Mouse (Mus musculus) embryonic stem cell, embryonic (primary cell): ENCODE measurements at regions not wholly inside any gene's neighbourhood (a gene's known extent, or its start where the extent isn't known, plus 50 kb on each side); places are given as distances from the start of the nearest gene placed in this dataset.

ENCODE experiments used
- CTCF ChIA-PET, 4 experiments: fragments of 300-600 bp in 2 of 4; fragments of 350-600 bp in 2 of 4; sonication (Branson Sonifier 250); formaldehyde crosslinking; loops; one replicate each; lab custom pipeline; 2022; ENCODE audit warnings: inconsistent platforms in 2 of 4; lab: Charles Lee
- POLR2A ChIA-PET, 4 experiments: fragments of 300-600 bp in 2 of 4; fragments of 350-600 bp in 2 of 4; sonication (Branson Sonifier 250); formaldehyde crosslinking; loops; one replicate each; lab custom pipeline; 2022; ENCODE audit warnings: antibody characterized with exemption in 4 of 4, inconsistent platforms in 1 of 4; lab: Charles Lee

DNA sequence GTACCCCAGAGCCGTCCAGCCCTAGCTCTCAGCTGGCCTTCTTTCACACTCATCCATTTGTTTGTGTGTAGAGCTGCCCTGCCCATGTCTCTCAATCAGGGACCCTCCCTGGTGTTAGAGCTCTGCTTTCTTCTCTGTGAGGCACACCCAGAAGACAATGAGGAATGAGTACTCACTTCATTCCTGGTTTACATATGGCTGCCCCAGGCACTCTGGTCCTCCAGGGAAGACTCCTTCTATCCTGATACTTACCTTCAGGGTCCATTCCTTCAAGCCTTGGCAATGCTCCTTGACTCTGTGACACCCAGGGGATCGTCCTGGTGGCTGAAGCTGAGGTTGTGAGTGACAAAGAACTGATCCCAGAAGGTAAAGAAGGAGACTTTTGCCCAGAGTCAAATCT lies 122.0 kb upstream of the 1700016C15Rik start:
- CTCF ChIA-PET: interaction anchor here in 2 of 4 experiments (0.6 to 0.7 kb wide), 2 partner anchors 69 to 584 kb away, joined by 4 read pairs; no protein-coding TSS in a partner anchor
- POLR2A ChIA-PET: interaction anchor here in 3 of 4 experiments (0.6 to 1.4 kb wide), 6 partner anchors 11 to 98 kb away, joined by 3 to 4 read pairs (median 3); no protein-coding TSS in a partner anchor

DNA sequence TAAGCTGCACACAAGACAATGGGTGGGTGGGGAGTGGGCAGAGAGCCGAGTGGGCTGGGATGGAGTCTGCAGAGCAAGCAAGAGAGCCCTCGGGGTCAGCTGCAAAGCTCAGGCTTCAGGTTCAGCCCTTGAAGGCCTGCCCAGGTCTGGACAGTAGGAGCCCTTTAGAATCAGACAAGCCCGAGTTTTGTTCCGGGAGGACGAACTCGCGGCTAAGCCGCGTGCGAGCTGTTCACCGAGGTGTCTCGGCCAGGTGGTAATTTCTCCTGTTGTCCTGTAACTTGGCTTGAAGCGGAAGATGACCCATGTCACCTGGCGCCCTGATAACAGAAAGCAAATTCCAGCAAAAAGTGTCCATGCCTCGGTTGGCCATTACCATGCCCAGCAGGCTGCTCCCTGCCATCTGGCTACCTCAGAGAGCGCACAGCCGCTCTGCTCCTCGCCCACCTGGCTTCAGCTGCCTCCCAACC lies 121.0 kb upstream of the 1700016C15Rik start:
- ChIA-PET CTCF (interaction anchor here in 2 of 4 experiments (0.7 to 1.2 kb wide), 2 partner anchors 12 to 794 kb away, joined by 3 to 5 read pairs; no protein-coding TSS in a partner anchor), POLR2A (interaction anchor here in 1 of 4 experiments (0.5 to 1.4 kb wide), 3 partner anchors 10 to 165 kb away, joined by 3 read pairs; no protein-coding TSS in a partner anchor)

DNA sequence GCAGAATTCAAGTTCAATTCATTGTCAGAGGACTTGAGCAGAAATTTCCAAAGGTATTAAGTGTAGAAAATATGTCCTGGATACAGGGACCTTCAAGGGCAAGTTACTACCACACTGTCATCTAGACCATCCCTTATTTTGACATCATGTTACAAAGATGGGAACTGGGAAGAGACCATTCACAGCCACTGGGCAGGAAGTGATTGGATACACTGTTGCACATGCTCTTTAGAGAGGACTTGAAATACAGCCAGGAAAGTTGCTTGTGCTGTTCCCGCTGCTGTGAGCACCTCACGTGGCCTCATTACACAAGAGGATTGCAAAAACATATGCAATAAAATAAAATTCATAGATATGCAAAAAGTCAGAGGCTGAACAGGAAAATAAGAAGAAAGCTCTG lies 120.4 kb upstream of the 1700016C15Rik start:
- CTCF ChIA-PET: interaction anchor here in 2 of 4 experiments (0.7 to 1.2 kb wide), 2 partner anchors 12 to 386 kb away, joined by 3 to 5 read pairs; no protein-coding TSS in a partner anchor
- POLR2A ChIA-PET: interaction anchor here in 1 of 4 experiments (0.5 to 1.4 kb wide), 2 partner anchors 21 to 164 kb away, joined by 3 read pairs; no protein-coding TSS in a partner anchor

DNA sequence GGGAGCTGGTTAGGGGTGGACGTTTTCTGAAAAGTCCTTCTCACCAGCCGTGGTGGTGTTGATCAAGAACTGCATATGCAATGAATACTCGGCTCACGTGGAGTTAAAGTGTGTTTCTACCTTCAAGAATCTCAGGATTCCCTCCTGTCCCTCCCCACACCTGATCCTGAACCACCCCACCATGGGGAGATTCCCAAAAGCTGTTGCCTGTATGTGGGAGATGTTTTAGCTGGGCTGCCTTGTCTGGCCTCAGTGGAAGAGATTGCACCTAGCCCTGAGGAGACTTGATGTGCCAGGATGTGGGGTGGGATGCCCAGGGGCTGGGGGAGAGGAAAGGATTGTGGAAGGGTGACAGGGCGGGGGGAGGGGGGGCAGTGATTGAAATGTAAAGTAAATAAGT lies 119.9 kb upstream of the 1700016C15Rik start:
- POLR2A ChIA-PET: no interaction called here
- CTCF ChIA-PET: interaction anchor here in 2 of 4 experiments (0.7 to 1.2 kb wide), 2 partner anchors 11 to 385 kb away, joined by 3 to 5 read pairs; no protein-coding TSS in a partner anchor

DNA sequence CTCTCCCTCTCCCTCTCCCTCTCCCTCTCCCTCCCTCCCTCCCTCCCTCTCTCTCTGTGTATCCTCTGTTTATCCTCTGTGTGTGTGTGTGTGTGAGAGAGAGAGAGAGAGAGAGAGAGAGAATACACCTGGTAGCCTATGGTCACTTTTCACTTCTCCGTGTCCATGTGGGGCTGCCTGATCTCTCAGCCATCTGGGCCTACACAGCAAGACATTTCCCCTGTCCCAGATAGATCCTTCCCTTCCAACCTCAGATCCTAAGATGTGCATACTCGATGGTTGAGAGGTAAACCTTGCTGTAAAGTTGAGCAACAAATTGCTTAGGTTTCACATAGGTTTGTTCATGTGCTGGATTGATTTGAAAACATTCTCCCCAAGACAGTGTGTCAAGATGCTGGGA lies 119.5 kb upstream of the 1700016C15Rik start:
- CTCF ChIA-PET: interaction anchor here in 1 of 4 experiments (0.6 kb wide), 1 partner anchor 1535 kb away, joined by 3 read pairs; no protein-coding TSS in a partner anchor

DNA sequence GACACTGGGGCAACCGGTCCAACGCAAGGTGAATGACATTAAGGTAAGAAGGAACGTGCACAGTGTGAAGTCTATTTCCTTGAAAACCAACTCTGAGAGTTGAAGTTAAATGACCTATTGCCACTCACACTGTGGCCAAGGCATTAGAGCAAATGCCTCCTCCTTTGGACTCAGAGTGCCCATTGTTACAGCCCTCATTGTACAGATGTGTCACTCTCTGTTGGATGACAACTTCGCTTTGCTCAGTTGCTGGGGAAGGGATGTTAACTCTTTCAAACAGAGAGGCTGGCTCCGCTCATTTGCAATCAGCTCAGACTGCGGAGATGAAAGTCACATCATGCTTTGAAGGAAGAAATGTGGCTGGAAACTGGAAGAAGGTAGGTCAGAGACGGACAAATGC lies 117.1 kb upstream of the 1700016C15Rik start:
- CTCF ChIA-PET: interaction anchor here in 1 of 4 experiments (0.6 kb wide), 1 partner anchor 28 kb away, joined by 4 read pairs; no protein-coding TSS in a partner anchor
- POLR2A ChIA-PET: no interaction called here

More for the DNA sequence above, 119.5 kb upstream of the 1700016C15Rik start:
- POLR2A ChIA-PET: no interaction called here

DNA sequence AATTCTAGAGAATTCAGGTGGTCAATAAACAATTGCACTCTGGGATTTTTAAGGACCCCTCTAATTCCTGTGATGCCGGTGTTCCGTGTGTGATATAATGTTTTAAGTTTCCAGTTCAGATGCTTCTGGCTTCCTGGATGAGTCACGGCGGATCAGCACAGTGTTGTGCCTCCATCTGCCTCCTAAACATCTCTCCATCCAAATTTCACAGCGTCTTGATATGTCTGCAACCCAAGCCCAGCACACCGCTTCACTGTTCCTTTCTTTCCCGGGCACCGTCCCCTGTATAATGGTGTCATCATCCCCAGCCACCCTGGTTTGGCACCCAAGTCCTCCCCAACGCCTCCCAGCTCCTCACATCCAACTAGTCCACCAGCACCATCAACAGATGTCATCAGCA lies 114.0 kb upstream of the 1700016C15Rik start:
- ChIA-PET POLR2A (interaction anchor here in 1 of 4 experiments (1.7 kb wide), 1 partner anchor 10 kb away, joined by 4 read pairs; no protein-coding TSS in a partner anchor), CTCF (no interaction called here)

DNA sequence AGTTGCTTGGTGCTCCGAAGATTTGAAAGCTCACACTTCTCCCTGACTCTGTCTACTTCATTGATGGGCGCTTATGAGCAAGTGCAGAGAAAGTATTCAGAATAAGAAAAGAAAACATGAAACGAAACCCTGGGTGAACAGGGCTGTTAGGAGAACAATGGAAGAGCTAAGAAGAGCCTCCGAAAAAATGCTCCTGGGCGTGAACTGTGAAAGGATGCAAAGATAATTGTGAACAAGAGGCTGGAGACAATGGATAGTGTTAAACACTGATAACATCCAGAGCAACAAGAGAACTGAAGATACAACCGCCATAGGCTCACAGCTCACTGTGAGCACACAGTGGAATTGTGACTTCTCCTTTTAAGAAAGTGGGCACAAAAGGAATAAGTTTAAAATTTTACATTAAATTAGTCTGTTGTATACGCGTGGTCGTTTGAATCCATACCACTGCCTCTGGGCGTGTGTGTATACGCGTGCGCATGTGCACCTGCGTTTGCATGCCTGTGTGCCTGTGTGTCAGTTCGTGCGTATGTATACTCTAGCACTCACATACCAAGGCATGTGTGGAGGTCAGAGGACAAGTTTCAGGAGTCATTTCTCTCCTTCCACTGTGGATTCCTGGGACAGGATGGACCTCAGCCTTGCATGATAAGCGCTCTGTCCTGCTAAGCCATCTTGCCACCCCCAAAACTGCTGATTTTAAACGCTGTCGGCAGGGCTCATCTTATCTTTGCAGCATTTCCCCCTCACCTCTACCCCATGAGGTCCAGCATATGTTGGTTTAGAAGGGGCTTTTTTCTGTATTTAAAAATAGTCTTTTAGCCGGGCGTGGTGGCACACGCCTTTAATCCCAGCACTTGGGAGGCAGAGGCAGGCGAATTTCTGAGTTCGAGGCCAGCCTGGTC lies 113.0 kb upstream of the 1700016C15Rik start:
- POLR2A ChIA-PET: interaction anchor here in 1 of 4 experiments (1.7 kb wide), 1 partner anchor 11 kb away, joined by 4 read pairs; no protein-coding TSS in a partner anchor
- CTCF ChIA-PET: no interaction called here

DNA sequence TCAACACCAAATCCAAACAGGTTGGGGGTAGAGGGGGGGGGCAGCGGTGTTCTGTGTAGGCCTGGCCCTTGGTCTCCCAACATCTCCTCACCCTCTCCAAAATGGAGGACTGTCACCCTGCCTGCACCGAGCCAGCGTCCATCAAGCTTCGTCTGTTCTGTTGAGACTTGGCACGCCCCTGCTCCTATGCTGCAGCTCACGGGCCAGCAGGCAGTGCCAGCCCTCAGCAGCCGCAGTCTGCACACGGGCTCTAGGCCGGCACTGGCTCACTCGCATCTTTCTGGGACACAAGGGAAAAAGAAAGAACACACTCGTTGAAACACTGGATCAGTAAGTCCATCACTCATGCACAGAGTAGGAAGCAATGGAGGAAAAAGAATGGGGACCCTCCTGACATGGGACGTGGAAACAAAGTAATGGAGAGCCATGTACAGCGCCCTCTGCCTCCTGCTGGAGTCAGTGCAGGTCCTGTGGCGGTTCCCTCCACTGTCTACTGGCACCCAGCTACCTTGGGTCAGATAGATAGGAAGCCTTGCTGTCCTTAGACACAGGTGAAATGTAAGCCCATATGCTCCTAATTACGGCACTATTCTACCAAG lies 109.0 kb upstream of the 1700016C15Rik start:
- CTCF ChIA-PET: interaction anchor here (0.5 to 1.4 kb wide), 10 partner anchors 9 to 923 kb away, joined by 3 to 7 read pairs (median 4); no protein-coding TSS in a partner anchor
- POLR2A ChIA-PET: interaction anchor here in 1 of 4 experiments (1.0 kb wide), 1 partner anchor 13 kb away, joined by 4 read pairs; no protein-coding TSS in a partner anchor

DNA sequence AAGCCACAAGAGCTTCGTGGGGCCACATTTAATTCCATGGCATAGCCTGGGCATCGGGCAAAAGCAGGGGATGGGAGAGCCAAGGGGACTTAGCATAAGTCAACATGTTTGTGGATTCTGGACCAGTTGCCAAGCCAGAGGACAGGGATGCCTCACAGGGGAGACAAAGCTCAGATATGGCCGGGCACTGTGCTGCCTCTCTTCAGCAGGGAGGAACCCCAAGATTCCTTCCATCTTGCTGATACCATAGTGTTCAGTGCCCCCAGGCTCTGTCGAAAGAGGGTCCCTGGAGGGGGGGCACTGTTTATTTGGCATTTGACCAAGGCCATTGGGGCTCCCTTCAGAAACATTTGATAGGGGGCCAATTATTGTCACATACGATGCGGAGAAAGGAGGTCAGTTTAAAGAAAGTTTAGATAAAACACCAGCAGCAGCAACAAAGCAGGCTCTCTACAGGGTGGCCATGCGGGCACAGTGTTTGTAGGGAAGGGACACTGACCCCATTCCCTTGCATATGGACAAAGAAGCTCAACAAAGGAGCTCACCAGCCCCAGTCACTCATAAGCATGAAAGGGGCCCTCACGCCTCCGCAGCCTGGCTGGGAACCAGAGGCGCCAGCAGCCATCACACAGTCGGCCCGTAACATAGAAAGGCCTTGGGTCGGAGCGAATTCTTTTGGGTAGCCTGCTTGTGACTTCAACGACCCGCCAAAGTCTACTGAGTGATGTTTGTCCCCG lies 107.6 kb upstream of the 1700016C15Rik start:
- ChIA-PET CTCF (interaction anchor here in 2 of 4 experiments (0.6 kb wide), 2 partner anchors 17 to 18 kb away, joined by 4 read pairs; no protein-coding TSS in a partner anchor), POLR2A (interaction anchor here in 1 of 4 experiments (1.4 kb wide), 1 partner anchor 15 kb away, joined by 3 read pairs; no protein-coding TSS in a partner anchor)

DNA sequence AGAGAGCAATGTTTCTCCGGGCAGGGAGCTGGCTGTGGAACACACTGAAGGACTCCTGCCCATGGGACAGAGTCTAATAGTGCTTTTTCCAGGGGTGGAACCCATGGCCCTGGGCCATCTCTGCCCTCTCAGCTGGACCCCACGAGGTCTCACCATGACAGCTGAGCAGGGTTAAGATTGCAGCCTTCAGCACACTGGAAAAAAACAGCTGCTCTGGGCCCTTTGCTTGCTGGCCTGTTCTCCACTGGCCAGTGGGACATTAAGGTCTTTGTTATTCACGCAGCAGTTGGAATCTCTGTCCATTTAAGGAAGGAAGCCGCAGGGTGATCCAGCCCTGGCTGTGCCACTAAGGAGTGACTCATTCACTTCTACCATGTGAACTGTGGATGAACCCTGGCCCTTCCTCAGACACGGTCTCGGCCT lies 106.3 kb upstream of the 1700016C15Rik start:
- ChIA-PET CTCF (no interaction called here), POLR2A (no interaction called here)

DNA sequence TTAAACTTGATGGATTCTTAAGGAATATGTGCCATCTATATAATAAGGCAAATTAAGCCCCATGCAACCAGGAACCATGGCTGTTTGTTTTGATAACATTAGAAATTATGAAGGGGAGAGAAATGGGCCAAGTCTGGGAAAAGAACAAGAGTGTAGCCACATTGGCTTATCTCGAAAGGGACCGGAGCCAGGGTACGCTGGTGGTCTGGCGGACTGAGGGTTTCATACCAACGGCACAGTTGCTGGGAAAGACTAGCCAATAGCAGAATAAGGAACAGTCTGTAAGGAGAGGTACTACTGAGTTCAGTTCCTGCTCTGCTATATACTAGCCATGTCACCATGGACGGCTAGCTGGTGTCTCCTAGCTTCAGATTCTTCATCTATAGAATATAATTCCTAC lies 105.9 kb upstream of the 1700016C15Rik start:
- POLR2A ChIA-PET: no interaction called here
- CTCF ChIA-PET: no interaction called here

DNA sequence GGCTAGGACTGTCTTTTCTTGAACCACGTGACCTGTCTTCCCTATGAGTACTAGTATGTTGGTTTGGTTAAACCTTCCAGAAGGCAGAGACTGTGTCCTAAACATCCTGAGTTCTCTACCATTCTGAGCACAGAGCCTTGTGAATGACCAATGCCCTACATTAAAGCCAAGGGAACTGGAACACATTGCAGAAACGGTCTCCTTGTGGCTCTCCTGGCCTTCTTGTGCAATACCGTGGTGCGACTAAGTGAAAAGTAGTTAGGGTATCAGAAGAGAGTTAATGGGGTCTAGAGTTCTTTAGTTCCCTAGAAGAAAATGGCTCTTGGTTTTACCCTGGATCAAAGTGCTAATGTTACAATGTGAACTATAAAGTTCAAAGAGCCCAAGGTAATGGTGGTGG lies 101.8 kb upstream of the 1700016C15Rik start:
- ChIA-PET CTCF (no interaction called here), POLR2A (no interaction called here)

DNA sequence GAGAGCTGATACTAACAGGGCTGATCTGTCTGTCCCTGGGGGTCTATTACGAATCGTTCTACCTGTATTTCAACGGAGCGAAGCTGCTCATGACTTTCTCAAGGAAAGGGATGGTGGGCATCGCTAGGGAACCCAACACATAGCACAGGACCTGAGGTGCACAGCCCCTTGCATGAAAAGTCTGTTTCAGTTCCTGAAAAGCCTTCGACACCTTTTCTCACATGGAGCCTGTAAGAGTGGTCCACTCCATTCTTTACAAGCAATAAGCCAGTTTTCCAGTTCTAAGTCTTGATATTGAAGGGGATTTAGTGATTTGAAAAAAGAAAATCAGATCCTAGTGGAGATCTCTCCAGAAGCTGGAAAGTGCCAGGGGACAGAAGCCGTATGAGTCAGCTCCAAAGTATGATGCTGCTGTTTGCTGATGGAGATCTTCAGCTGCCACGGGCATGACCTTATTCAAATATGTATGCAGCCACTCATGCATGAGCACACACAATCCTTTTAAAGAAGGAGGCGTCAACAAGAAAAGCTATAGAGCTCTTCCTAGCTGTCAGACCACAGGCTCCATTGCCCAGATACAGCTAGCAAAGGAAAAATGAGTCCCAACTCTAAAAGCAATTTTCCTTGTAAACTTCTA lies 95.5 kb upstream of the 1700016C15Rik start:
- CTCF ChIA-PET: no interaction called here
- POLR2A ChIA-PET: interaction anchor here in 1 of 4 experiments (0.6 to 2.0 kb wide), 2 partner anchors 9 to 27 kb away, joined by 3 to 6 read pairs; no protein-coding TSS in a partner anchor

DNA sequence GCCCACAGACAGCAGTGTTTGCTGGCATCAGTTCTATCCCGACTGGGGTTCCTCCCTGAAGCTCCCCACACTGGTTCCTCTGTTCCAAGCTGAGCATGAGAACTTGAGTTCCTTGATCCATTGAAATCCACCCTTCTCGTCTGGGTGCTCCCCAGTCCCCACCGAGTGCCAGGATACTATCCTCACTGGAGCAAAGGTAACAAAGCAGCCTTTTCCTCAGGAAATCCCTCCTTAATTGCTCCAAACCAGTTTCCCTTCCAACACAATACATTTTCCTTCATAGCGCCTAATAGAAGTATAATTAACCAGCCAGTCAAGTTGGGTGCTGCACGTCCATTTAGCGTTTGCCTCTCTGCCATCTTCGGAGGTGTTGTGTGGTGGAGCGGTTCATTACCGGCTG lies 92.6 kb upstream of the 1700016C15Rik start:
- POLR2A ChIA-PET: no interaction called here

DNA sequence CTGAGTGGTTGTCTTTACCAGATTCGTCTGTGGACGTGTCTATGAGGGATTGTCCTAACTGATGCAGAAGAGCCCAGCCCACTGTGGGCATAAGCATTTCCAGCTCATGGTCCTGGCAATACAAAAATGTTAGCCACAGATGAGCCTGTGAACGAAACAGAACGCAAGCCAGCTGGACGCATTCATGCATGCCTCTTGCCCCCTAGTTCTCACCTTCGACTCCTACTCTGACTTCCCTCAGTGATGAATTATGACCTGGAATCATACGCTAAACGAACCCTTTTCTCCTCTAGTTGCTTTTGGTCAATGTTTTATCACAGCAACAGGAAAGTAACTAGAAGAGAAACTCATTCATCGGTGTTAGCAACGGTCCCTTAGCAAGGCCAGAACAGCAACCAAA lies 91.2 kb upstream of the 1700016C15Rik start:
- POLR2A ChIA-PET: no interaction called here
- CTCF ChIA-PET: no interaction called here

More for the DNA sequence above, 92.6 kb upstream of the 1700016C15Rik start:
- CTCF ChIA-PET: no interaction called here
